Mouse (Mus musculus) frontal cortex, postnatal 25 days (tissue): Measurements from ENCODE around the gene Cgref1.
A peak's percentile ranks its signal among the peaks of the same experiment; 100 is the strongest.

ENCODE experiments used
- DNase-seq, 2 experiments: peaks; one replicate each; pipeline ENCODE4 v3.0.0; 2022; ENCODE audit warnings: low spot score in 2 of 2

Cgref1 gene

DNA sequence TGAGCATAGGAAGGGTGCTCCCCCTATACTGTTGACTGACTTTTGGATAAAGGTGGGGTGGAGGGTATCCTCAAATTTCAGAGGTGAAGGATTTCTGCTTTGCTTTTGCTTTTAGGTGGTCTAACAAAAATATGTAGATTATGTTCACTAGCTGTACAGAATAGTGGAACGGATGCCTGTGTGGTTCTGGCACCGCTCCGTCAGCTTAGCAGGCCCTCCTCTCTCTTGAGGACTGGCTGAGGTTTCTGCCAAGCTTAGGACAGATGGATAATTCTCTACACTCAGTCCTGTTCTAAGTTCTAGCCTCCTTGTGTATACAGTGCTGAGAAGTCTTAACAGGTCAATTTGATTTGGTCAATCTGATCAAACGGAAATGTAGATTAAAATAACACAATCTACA is 5.1 kb upstream of the Cgref1 start:
- DNase-seq: no peak

GRCm38 (mm10) chr5:30949654-30950326 is 4.4 kb upstream of the Cgref1 start:
- peak; percentile 71 to 90 for DNase-seq

GRCm38 (mm10) chr5:30948620-30949019 is 3.2 kb upstream of the Cgref1 start:
- DNase-seq: no peak

GRCm38 (mm10) chr5:30944344-30944743 is 1.0 kb downstream of the Cgref1 start:
- DNase-seq: no peak

DNA sequence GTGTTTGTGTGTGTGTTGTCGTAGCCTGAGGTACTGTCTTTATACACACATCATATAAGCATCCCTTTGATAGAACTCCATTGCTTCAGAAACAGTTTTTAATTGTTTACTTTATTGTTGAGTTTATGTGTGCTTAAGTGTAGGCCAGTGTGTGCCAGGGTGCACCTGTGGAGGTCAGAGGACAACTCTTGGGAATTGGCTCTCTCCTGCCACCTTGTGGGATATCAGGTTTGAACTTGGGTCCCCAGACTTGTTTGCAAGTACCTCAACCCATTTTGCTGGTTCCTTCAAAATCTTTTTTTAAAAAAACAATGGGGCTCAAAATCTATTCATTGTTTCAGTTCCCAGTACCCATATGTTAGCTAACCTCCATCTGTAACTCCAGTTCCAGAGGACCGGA is 2.4 kb downstream of the Cgref1 start:
- no peak for DNase-seq

- DNase-seq: no peak
Observed at GRCm38 (mm10) chr5:30934725-30935461, 10.5 kb downstream of the Cgref1 start.

DNA sequence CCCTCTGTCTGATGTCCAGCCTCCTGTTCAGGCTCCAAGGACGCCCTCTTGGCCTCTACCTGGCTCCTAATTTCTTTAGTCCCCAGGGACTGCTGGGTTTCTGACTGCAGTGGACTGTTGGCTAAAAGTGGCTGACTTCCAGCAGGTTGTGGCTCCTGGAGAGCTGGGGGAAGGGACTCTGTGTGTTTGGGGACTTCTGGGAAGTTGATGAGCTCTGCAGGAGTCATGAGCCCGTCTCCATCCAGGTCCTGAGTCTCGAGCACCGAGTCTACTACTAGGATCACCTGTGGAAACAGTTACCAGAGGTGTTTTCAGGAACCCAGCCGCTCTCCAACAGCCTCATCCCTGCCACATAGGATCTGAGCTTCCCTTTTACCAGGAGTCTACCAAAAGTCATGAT is 11.7 kb downstream of the Cgref1 start:
- DNase-seq: no peak

DNA sequence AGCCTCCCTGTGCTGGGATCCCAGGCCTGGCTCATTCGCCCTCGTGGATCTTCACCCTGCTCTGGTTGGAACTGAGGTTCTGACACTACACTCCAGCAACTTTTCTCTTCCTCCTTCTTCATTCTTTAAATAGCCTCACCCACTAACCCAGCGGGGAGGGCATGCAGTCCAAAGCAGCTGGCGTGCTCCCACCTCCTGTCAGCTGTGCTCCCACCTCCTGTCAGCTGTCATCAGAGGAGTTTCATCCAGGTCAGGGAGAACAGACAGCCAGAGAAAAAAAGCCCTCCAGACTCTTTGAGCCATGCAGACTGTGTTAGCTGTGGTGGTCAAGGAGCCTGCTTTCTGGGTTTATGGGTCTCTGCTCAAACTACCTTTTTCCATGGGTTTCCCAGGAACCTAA is 14.0 kb downstream of the Cgref1 start:
- DNase-seq: no peak

- no peak for DNase-seq
Observed at GRCm38 (mm10) chr5:30930846-30931245, 14.5 kb downstream of the Cgref1 start.

GRCm38 (mm10) chr5:30930121-30930520 is 15.3 kb downstream of the Cgref1 start:
- DNase-seq: peak; percentile 76 to 78

DNA sequence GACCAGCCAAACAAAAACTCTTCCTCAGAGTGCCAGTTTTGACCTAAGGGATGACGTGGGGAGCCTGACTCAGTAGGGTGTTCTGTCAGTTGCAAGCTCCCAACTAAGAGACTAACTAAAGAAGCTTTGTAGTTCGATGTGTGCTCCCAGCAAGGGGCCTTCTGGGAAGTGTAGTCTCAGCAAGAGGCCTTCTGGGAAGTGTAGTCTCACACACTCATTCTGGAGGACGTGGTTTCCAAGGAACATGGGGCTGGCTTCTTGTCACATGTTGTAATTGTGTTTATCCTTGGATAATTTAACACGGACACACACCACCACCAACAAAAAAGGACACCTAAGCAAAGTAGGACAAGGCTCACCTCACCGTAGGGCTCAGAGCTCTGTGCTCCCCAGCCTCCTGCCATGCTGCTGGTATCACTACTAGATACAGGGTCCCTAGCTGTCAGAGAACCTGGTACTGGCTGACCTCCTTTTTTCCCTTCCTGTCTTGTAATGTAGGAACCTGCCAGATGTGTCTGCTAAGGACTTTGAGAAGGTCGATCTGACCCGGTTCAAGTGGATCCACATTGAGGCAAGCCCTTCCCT is 17.4 kb downstream of the Cgref1 start:
- DNase-seq: no peak

DNA sequence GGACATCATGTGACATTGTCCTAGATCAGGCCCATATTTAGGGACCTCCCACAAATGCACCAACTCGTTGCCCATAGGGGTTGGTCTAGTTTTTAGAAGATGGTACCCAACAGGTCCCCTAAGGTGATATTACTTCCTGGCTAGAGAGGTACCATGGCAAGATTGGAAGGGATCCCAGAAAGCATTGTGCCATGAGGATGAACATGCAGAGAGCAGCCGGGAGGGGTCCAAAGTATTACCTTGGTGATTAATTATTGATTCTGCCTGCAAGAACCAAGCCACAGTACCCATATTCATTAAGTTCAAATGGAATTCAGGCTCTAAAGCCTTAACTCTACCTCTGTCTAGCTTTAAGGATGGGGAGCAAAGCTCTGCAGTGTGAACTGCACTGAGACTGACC is 19.3 kb downstream of the Cgref1 start:
- no peak for DNase-seq

DNA sequence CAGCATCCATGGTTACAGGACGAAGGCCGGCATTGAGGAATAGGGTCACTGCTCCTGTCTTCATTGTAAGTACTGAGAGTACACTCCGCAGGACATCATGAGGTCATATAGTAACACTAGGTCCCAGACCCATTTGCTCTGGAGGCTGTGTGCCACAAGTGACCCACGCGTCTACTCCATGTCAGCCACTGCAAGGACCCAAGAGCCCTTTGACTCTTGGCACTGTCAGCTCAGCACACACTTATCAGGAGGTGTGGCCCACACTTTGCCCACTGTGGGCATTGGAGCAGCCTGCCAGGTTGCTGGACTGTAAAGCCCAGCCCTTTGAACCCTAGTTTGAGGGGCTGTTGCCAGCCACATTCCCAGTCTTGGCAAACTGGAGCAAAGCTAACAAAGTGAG is 20.2 kb downstream of the Cgref1 start:
- no peak for DNase-seq

DNA sequence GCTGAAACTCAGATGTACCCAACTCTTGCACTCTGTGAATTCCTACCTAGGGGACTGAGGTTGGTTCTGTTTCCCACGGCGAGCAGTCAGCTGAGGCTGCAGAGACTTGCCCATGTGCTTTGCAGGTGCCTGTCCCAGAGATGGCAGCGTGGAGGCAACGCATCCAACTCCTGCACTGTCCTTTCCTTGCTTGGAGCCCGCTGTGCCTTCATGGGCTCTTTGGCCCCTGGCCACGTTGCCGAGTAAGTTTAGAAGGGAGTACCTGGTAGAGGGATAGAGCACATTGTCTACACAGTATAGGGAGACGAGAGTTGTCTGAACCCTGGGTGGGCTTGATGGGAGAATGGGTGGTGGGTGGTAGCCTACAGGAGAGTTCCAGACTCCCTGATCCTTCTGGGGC is 20.8 kb downstream of the Cgref1 start:
- no peak for DNase-seq

DNA sequence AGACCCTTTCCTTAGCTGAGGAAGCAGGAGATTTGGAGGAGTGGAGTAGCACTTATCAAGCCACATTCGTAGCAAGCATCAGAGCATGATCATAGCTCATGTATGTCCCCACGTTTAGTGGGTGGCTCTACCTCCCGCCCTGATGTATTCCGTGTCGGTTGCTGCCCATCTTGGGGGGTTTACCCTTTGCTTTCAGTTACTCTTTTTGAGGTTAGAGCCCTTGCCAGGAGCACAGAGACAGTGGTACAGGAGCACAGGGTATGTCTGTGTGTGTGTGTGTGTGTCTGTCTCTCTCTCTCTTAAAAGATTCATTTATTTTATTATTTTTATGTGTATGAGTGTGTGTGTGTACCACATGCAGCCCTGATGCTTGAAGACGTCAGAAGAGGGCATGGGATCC is 22.3 kb downstream of the Cgref1 start:
- DNase-seq: no peak

- no peak for DNase-seq
Observed at GRCm38 (mm10) chr5:30922581-30923041, 22.8 kb downstream of the Cgref1 start.

GRCm38 (mm10) chr5:30921256-30922033 is 23.9 kb downstream of the Cgref1 start, which contains the start of gene Khk:
Gene Khk (plus strand): TSS chr5:30921431.
- peak; percentile 83 to 89 for DNase-seq

DNA sequence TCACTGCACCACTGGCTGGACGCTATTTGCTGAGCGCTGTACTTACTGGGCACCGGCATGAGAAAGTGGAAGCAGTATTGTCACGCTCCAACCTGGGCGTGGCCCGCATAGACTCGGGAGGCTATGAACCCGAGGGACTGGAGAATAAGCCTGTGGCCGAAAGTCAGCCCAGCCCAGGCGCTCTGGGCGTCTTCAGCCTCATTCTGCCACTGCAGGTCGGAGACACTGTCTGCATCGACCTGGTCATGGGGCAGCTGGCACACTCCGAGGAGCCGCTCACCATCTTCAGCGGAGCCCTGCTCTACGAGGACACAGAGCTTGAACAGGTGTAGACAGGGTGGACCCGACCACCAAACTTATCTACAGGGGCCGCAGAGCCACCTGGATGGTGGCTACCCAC is 24.8 kb downstream of the Cgref1 start:
- no peak for DNase-seq

GRCm38 (mm10) chr5:30919831-30920614 is 25.4 kb downstream of the Cgref1 start:
- DNase-seq: no peak

GRCm38 (mm10) chr5:30918691-30919090 is 26.7 kb downstream of the Cgref1 start:
- DNase-seq: no peak
